Mouse (Mus musculus): ENCODE measurements around the gene Setd4. TPM values are rescaled to one million over a fixed set of nuclear protein-coding genes. Genes with fewer than 3 reads are reported as not detected.

The Setd4 gene
- 0.61 TPM for polyA plus RNA-seq (2014; fragmentation: Illumina TruSeq; extraction: RNeasy Lipid Tissue Mini Kit (QIAGEN cat#74804); ENCODE audit: low read depth, low replicate concordance)

DNA sequence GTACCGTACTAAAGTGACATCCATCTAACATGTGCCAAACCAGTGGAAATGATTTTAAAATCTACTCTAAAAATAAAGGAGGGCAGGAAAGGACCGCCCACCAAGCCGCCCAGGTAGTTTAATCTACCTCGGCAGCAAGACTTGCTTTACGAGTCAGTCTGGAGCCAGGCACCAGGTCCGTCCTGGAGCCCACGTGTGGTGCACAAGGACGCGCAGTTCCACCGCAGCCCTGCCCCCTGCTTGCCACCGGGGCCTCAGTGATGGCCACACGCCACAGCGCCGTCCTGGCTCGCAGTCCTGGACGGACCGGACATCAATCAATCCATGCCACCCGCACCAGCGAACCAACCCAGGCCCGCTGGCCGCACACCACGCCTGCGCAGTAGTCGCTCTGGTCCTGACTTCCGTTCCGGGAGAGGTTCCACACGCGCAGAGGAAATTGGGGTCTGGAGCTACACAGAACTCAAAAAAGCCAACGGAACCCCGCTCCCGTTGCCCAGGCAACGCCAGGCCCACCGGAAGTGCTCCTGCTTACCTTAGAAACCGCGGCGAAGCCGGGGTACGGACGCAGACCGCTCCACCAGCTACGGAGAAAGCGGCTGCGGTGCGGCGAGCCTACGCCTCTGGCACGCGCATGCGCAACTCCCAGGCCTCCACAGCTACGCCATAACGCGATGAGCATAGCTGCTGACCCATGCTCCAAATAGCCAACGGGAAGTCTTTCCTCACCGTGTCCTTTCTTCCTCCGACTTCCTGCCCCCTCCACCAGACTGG lies at the start of gene Setd4:
TSS of gene Setd4 (minus strand) at position 625 of the 774 bp plus-strand sequence.

GRCm38 (mm10) chr16:93627761-93628400 lies 24.0 kb upstream of the Setd4 start, which contains the start of gene Gm5678:
Gm5678 (plus strand) TSS chr16:93628097.

GRCm38 (mm10) chr16:93605553-93605952 lies 1.7 kb upstream of the Setd4 start, which contains the start of gene Cbr1:
Cbr1 (plus strand) TSS chr16:93605853.

Other genes with a start within 250 kb of the Setd4 start
- gene Cbr1, start 1.8 kb upstream of the Setd4 start, polyA plus RNA-seq (2014; fragmentation: Illumina TruSeq; extraction: RNeasy Lipid Tissue Mini Kit (QIAGEN cat#74804); ENCODE audit: low read depth, low replicate concordance): 95.2 TPM
- not detected for gene Gm5678, start 24.0 kb upstream of the Setd4 start, polyA plus RNA-seq (2014; fragmentation: Illumina TruSeq; extraction: RNeasy Lipid Tissue Mini Kit (QIAGEN cat#74804); ENCODE audit: low read depth, low replicate concordance)
- 1.5 TPM for gene Cbr3, start 79.2 kb upstream of the Setd4 start, polyA plus RNA-seq (2014; fragmentation: Illumina TruSeq; extraction: RNeasy Lipid Tissue Mini Kit (QIAGEN cat#74804); ENCODE audit: low read depth, low replicate concordance)
- gene Dop1b, start 107.8 kb upstream of the Setd4 start, polyA plus RNA-seq (2014; fragmentation: Illumina TruSeq; extraction: RNeasy Lipid Tissue Mini Kit (QIAGEN cat#74804); ENCODE audit: low read depth, low replicate concordance): 4.2 TPM
- 46.5 TPM for gene Morc3, start 228.1 kb upstream of the Setd4 start, polyA plus RNA-seq (2014; fragmentation: Illumina TruSeq; extraction: RNeasy Lipid Tissue Mini Kit (QIAGEN cat#74804); ENCODE audit: low read depth, low replicate concordance)